Mouse (Mus musculus): Measurements from ENCODE around the gene Tmed3. TPM values are rescaled to one million over a fixed set of nuclear protein-coding genes. Genes with fewer than 3 reads are reported as not detected.

The Tmed3 gene
- polyA plus RNA-seq, 1 experiment from 2014 or later = 178 TPM

DNA sequence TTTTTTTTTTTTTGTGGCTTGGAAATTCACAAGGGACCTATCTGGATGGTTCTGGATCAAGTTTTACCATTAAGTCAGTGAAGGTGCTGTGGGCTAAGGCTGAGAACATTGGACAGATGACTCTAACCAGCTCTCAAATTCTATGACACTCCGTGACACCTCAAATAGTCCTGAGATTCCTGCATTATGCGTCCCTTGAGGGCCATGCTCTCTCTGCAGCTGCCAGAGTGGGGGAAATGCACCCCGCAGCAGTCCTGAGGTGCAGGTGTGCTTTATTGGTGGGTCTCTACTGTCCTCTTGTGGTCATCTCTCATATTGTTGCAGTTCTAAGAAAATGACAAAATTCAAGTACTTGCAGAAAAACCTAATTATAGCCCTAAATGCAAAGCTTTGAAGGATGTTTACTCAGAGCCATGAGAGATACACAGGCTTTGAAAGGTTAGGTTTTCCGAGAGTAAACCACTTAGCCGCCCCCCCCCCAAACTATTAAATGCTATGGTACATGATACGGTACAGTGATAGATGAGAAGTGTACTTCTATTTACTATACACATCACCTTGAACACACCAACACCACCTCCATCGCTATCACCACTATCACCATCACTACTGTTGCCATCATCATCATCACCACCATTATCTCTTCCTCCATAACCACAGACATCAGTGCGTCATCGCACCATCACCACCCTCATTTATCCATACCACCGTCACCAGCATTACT is 17.2 kb downstream of the Tmed3 start:
- H3K36me3 ChIP-seq = no peaks in the 10 kb centered on the region
- 56% methylated on average over 10 of the region's 10 CpGs for WGBS

DNA sequence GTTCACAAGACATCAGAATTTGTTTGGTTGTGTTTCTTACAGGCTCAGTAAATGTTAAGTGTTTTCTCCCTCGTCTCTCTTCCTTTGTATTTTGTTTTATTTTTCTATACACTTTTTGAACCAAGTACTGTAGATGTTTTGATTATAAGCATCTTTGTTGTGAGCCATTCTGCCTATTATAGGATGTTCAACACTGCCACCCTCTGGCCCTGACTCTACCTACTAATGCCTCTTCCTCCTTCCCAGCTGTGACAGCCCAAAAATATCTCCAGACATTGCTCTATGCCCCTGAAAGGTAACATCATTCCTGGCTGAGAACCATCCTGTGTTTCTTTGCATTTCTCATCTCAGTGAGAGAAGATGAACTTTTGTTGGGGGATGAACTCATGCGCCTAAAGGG is 18.6 kb downstream of the Tmed3 start:
- Histone ChIP-seq H3K4me1 (no peaks in the 10 kb centered on the region), H3K9ac (no peak overlapping the region), H3K27ac (no peak overlapping the region), H3K4me2 (no peak overlapping the region), H3K9me3 (no peaks in the 10 kb centered on the region), H3K4me3 (no peak overlapping the region), H3K36me3 (no peaks in the 10 kb centered on the region), H3K27me3 (no peaks in the 10 kb centered on the region)
- ATAC-seq (ENCODE audit: insufficient number of reproducible peaks, low FRiP score, low TSS enrichment, low read depth) = no peak
- WGBS = 70% methylated on average over 2 of the region's 2 CpGs

More for the DNA sequence above, 17.2 kb downstream of the Tmed3 start:
- ATAC-seq (ENCODE audit: insufficient number of reproducible peaks, low FRiP score, low TSS enrichment, low read depth) = no peak
- H3K4me2 ChIP-seq = no peak overlapping the region
- no peak overlapping the region for H3K4me3 ChIP-seq
- H3K9ac ChIP-seq = no peak overlapping the region
- no peaks in the 10 kb centered on the region for H3K27me3 ChIP-seq
- H3K9me3 ChIP-seq = no peaks in the 10 kb centered on the region
- H3K27ac ChIP-seq = no peak overlapping the region
- no peaks in the 10 kb centered on the region for H3K4me1 ChIP-seq

DNA sequence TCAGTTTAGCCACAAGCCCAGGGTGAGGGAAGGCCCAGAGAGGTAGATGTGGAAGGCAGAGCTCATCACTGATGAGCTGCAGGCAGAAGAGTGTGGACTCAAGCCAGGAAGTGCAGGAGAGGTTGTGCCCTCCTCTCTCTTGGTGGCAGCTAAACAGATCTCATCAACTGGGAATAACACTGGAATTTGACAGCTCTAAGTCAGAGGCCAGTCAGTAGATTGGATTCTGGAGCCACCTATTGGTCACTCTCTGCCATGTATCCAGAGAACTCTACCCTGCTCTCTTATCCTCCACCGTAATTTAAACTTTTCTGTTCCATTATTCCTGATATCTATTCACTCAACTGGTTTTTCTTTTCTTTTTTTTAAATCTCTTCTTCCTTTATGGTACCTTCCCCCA is 25.9 kb downstream of the Tmed3 start:
- WGBS = 44% methylated on average over 1 of the region's 1 CpGs
- Histone ChIP-seq H3K36me3 (no peaks in the 10 kb centered on the region), H3K4me2 (no peak overlapping the region)

DNA sequence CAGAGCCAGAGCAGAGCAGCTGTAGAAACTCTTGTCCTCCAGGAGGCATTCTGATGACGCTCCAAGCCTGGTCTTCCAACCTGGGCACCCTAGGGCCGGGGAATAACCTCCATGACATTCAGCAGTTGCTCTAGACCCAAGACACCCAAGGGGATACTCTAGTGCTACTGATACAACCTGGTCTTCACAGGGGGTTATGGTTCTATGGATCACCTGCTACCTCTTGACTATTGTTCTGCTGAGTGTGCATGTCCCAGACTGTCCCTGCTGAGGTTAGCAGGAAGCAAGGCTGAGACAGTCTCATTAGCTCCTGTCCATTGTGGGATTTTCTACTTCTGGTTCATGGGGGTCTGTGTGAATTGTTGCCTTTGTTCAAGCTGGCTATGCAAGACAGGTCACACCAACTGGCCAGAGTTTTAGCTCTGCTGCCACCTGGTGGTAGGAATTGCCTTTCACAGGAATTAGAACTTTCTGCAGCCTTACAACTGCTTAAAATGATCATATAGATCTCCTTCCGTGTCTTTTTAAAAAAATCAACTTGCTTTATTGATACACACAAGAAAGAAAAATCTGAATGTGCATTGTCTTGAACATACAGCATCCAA is 30.8 kb downstream of the Tmed3 start:
- Histone ChIP-seq H3K4me3 (no peak overlapping the region), H3K36me3 (no peaks in the 10 kb centered on the region), H3K4me2 (no peak overlapping the region), H3K4me1 (no peaks in the 10 kb centered on the region), H3K27ac (no peak overlapping the region), H3K9me3 (no peaks in the 10 kb centered on the region), H3K27me3 (no peaks in the 10 kb centered on the region), H3K9ac (no peak overlapping the region)
- ATAC-seq (ENCODE audit: insufficient number of reproducible peaks, low FRiP score, low TSS enrichment, low read depth) = no peak
- WGBS = 45% methylated on average over 3 of the region's 3 CpGs

More for the DNA sequence above, 25.9 kb downstream of the Tmed3 start:
- Histone ChIP-seq H3K9me3 (no peaks in the 10 kb centered on the region), H3K27me3 (no peaks in the 10 kb centered on the region), H3K4me1 (no peaks in the 10 kb centered on the region), H3K9ac (no peak overlapping the region), H3K4me3 (no peak overlapping the region), H3K27ac (no peak overlapping the region)
- no peak for ATAC-seq (ENCODE audit: insufficient number of reproducible peaks, low FRiP score, low TSS enrichment, low read depth)

DNA sequence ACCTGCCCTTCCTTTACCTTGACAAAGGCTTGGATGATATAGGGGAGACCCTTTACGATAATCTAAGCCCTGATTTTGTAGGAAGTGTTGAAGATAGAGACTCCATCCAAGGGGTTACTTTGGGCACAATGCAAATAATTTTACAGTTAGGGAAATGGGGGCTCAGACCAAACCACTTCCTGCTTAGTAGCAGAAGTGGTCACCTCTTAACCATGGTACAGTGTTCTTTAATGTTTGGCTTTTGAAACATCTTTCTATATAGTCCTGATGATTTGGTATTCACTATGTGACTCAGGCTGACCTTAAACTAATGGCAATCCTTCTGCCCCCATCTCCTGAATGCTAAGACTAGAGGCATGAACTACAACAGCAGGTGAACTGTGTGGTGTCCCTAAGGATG is 31.5 kb downstream of the Tmed3 start:
- Histone ChIP-seq H3K4me1 (no peaks in the 10 kb centered on the region), H3K4me3 (no peak overlapping the region), H3K9ac (no peak overlapping the region), H3K27ac (no peak overlapping the region), H3K4me2 (no peak overlapping the region), H3K9me3 (no peaks in the 10 kb centered on the region), H3K27me3 (no peaks in the 10 kb centered on the region), H3K36me3 (no peaks in the 10 kb centered on the region)
- WGBS = 82% methylated on average over 1 of the region's 1 CpGs
- ATAC-seq (ENCODE audit: insufficient number of reproducible peaks, low FRiP score, low TSS enrichment, low read depth) = no peak

DNA sequence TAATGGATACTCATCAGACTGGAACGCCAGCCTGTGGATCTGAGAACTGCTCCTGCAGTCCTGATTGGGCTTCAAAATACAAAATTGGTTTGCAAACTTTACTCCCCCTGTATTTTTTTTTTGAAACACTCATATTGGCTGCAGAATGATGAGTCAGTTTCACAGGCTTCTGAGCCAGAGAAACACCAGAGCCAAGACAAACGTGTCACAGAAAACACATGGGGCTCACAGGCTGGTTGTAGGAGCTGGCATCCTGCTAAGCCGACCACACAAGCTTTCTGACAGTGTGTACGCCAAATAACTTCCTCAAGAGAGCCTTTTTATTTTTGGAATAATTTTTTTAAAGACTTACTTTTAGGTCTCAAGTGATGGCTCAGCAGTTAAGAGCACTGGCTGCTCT is 35.0 kb downstream of the Tmed3 start:
- no peaks in the 10 kb centered on the region for H3K4me1 ChIP-seq
- no peaks in the 10 kb centered on the region for H3K9me3 ChIP-seq
- H3K9ac ChIP-seq = no peak overlapping the region
- H3K4me3 ChIP-seq = no peak overlapping the region
- no peaks in the 10 kb centered on the region for H3K27me3 ChIP-seq
- H3K36me3 ChIP-seq = no peaks in the 10 kb centered on the region
- H3K27ac ChIP-seq = no peak overlapping the region
- 62% methylated on average over 4 of the region's 4 CpGs for WGBS
- no peak for ATAC-seq (ENCODE audit: insufficient number of reproducible peaks, low FRiP score, low TSS enrichment, low read depth)
- H3K4me2 ChIP-seq = no peak overlapping the region

- no peak overlapping the region for H3K4me2 ChIP-seq
- WGBS = 65% methylated on average over 4 of the region's 4 CpGs
- H3K27me3 ChIP-seq = no peaks in the 10 kb centered on the region
- H3K4me1 ChIP-seq = no peaks in the 10 kb centered on the region
- H3K36me3 ChIP-seq = no peaks in the 10 kb centered on the region
- H3K4me3 ChIP-seq = no peak overlapping the region
- no peaks in the 10 kb centered on the region for H3K9me3 ChIP-seq
- H3K27ac ChIP-seq = no peak overlapping the region
- no peak for ATAC-seq (ENCODE audit: insufficient number of reproducible peaks, low FRiP score, low TSS enrichment, low read depth)
- H3K9ac ChIP-seq = no peak overlapping the region
Observed at GRCm38 (mm10) chr9:89667306-89667942, 37.4 kb downstream of the Tmed3 start.

DNA sequence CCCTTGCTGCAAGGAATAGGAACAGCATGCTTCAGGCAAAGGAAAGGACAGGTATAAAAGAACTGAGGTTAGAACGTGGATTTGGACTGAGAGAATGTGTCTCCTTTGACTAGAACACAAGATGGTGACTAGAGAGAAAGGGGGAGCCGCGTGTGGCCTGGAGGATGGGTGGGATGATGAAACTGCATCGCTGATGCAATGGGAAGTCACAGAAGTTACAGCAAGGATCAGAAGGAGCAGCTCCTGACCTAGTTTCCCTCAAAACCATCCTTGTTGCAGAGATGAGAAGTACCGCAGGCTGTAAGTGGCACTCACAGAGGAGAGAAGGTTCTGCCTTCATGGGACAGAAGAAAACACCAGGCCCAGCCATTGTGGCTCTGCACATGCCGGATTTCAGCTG is 54.0 kb downstream of the Tmed3 start:
- no peak for ATAC-seq (ENCODE audit: insufficient number of reproducible peaks, low FRiP score, low TSS enrichment, low read depth)
- 77% methylated on average over 6 of the region's 6 CpGs for WGBS

More for the DNA sequence above, 54.0 kb downstream of the Tmed3 start:
- H3K4me2 ChIP-seq = no peak overlapping the region
- H3K9ac ChIP-seq = no peak overlapping the region
- no peaks in the 10 kb centered on the region for H3K27me3 ChIP-seq
- H3K36me3 ChIP-seq = no peaks in the 10 kb centered on the region
- H3K4me3 ChIP-seq = no peak overlapping the region
- no peak overlapping the region for H3K27ac ChIP-seq
- H3K4me1 ChIP-seq = no peaks in the 10 kb centered on the region
- H3K9me3 ChIP-seq = no peaks in the 10 kb centered on the region

Other genes with a start within 250 kb of the Tmed3 start
- gene Minar1, start 81.9 kb downstream of the Tmed3 start, polyA plus RNA-seq (2015; fragmentation: Nextera tagmentation; extraction: Ambion mirVana) = 0.26 and 0.27 TPM in 2 replicates
- 0.05 TPM in 1 of 2 replicates, not detected in the other for gene Ankrd34c, start 33.4 kb upstream of the Tmed3 start, polyA plus RNA-seq (2015; fragmentation: Nextera tagmentation; extraction: Ambion mirVana)
- gene Rasgrf1, start 204.8 kb upstream of the Tmed3 start, polyA plus RNA-seq (2015; fragmentation: Nextera tagmentation; extraction: Ambion mirVana) = 0.46 and 0.58 TPM in 2 replicates

All from limb, embryonic 15.5 days (tissue).